In the genomic region with DNA sequence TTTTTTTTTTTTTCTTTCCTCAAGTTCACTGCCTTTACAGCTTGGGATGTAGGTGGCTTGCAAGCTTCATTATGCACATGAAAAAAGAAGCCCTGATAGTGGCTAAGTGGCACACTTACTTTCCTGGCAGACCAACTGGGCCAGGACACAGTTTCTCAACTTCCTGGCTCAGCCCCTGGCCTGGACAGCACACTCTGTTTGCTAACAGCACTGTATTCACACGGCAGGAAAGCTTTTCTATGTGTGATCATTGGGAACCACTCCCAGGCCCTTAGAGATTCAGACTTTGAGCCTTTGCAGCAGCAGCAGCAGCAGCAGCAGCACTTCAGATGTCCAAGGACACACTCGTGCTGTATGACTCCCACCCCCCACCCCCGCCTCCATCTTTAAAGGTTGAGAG, we compare ENCODE assay signal across 12 mouse cellular contexts. TPM values are rescaled to one million over a fixed set of nuclear protein-coding genes. Genes with fewer than 3 reads are reported as not detected.
A peak's percentile ranks its signal among the peaks of the same experiment; 100 is the strongest.
DNase-seq lines count a peak whose midpoint lies in the region; ATAC-seq and TF ChIP-seq lines count a peak whose summit lies in the region.
"Had no signal": no experiment of that assay in that cellular context is flagged by ENCODE, and none has a peak within 500 bp of the region (broad histone marks: within the 10 kb centered on the region; RNA-seq: fewer than 3 reads in every experiment).

No protein-coding gene starts in this region.

- no peak overlapping the region for H3K4me2 ChIP-seq in heart, postnatal 0 days (ENCODE audit: low read depth, low read length)
- no peak overlapping the region for H3K4me2 ChIP-seq in lung, postnatal 0 days (replicated peaks; ENCODE audit: low read depth, low read length)
- H3K4me2 ChIP-seq in forebrain, postnatal 0 days (ENCODE audit: low read depth), result no peak overlapping the region

- peak; percentile 77 for ATAC-seq in heart, postnatal 0 days (ENCODE audit: insufficient read depth, low read depth)
- peak; percentile 95 for ATAC-seq in lung, postnatal 0 days
- no peak for ATAC-seq in forebrain, postnatal 0 days

- no peak for TF ChIP-seq CTCF in gastrocnemius, adult 2 months (IDR thresholded peaks at IDR 0.05)
- no peak for TF ChIP-seq CTCF in heart, postnatal 0 days (IDR thresholded peaks at IDR 0.05; ENCODE audit: low read depth)
- TF ChIP-seq CTCF in lung, postnatal 0 days (IDR thresholded peaks at IDR 0.05), result no peak
- no peak for TF ChIP-seq CTCF in forebrain, postnatal 0 days (IDR thresholded peaks at IDR 0.05; ENCODE audit: low read depth)

- H3K27ac ChIP-seq in gastrocnemius, adult 2 months, result no peak overlapping the region
- H3K27ac ChIP-seq in ES-E14 (ENCODE audit: insufficient read depth, low read depth, low read length, poor library complexity, severe bottlenecking), result peak overlapping the region; percentile 80; the same call in 1 of the 2 replicates
- peak overlapping the region; percentile 32 for H3K27ac ChIP-seq in heart, postnatal 0 days (ENCODE audit: low read depth)
- H3K27ac ChIP-seq in lung, postnatal 0 days (ENCODE audit: low read length), result 0 out of 2 replicates have a peak overlapping the region, but pooled peaks have one; percentile 54
- H3K27ac ChIP-seq in forebrain, postnatal 0 days (ENCODE audit: low read depth, low read length), result no peak overlapping the region
- H3K27ac ChIP-seq: hindbrain, embryonic 10.5 days; liver, embryonic 14.5 days had no signal

- WGBS in heart, postnatal 0 days, result 33% methylated on average over 3 of the region's 3 CpGs
- WGBS in lung, postnatal 0 days, result 36% methylated on average over 3 of the region's 3 CpGs
- WGBS in forebrain, postnatal 0 days, result 43% methylated on average over 3 of the region's 3 CpGs

- in situ Hi-C loops in ES-E14 (cut with MboI; ENCODE audit: low sequenced_read_pairs in 2 of 2, unreplicated experiment in 2 of 2), result no loop called here

- no peak overlapping the region for H3K9ac ChIP-seq in ES-E14 (ENCODE audit: insufficient read depth, low read depth, low read length, poor library complexity, severe bottlenecking)
- no peak overlapping the region for H3K9ac ChIP-seq in heart, postnatal 0 days (replicated peaks; ENCODE audit: low read depth, low read length)
- no peak overlapping the region for H3K9ac ChIP-seq in lung, postnatal 0 days (replicated peaks; ENCODE audit: low read depth)
- no peak overlapping the region for H3K9ac ChIP-seq in forebrain, postnatal 0 days
- H3K9ac ChIP-seq: liver, embryonic 14.5 days had no signal

- no peak overlapping the region for H3K4me3 ChIP-seq in gastrocnemius, adult 2 months
- no peak overlapping the region for H3K4me3 ChIP-seq in ES-E14 (ENCODE audit: insufficient read depth in 1 of 2, low read depth in 1 of 2, low read length in 2 of 2, poor library complexity in 1 of 2, severe bottlenecking in 1 of 2)
- no peak overlapping the region for H3K4me3 ChIP-seq in heart, postnatal 0 days (ENCODE audit: low read depth, low read length)
- no peak overlapping the region for H3K4me3 ChIP-seq in lung, postnatal 0 days (ENCODE audit: low read depth, low read length)
- no peak overlapping the region for H3K4me3 ChIP-seq in forebrain, postnatal 0 days (ENCODE audit: low read depth, low read length)
- H3K4me3 ChIP-seq: hindbrain, embryonic 10.5 days had no signal

- DNase-seq in gastrocnemius, adult 2 months, result peak; percentile 44
- no peak for DNase-seq in gastrocnemius, postnatal 10 days
- DNase-seq in ES-E14 (ENCODE audit: low read depth, low spot score), result no peak
- peak; percentile 71 for DNase-seq in heart, postnatal 0 days (ENCODE audit: low spot score)
- DNase-seq in lung, postnatal 0 days (ENCODE audit: low spot score), result peak; percentile 92
- no peak for DNase-seq in thymus, postnatal 0 days (ENCODE audit: low spot score)
- no peak for DNase-seq in forebrain, postnatal 0 days
- DNase-seq in gastrocnemius, postnatal 14 days, result no peak

- TF ChIP-seq EP300 in heart, postnatal 0 days (IDR thresholded peaks at IDR 0.05; ENCODE audit: low read depth), result no peak
- no peak for TF ChIP-seq EP300 in lung, postnatal 0 days (IDR thresholded peaks at IDR 0.05)

- H3K4me1 ChIP-seq in ES-E14 (ENCODE audit: control insufficient read depth in 2 of 2, insufficient read depth in 2 of 2, low read length in 2 of 2, poor library complexity in 1 of 2), result peaks cover 3 to 15% of the 10 kb centered on the region in 2 experiments; a peak in 3 of 4 replicates
- H3K4me1 ChIP-seq in heart, postnatal 0 days (ENCODE audit: control insufficient read depth, insufficient read depth), result peaks cover 16% of the 10 kb centered on the region
- H3K4me1 ChIP-seq in lung, postnatal 0 days (ENCODE audit: insufficient read depth, low read depth, low read length), result peaks cover 10% of the 10 kb centered on the region; the same call in 1 of the 2 replicates
- H3K4me1 ChIP-seq in forebrain, postnatal 0 days (ENCODE audit: insufficient read depth), result no peaks in the 10 kb centered on the region

- no peaks in the 10 kb centered on the region; the same call in 1 of the 2 replicates for H3K36me3 ChIP-seq in ES-E14 (ENCODE audit: control insufficient read depth, insufficient read depth, low read length, poor library complexity, severe bottlenecking)
- no peaks in the 10 kb centered on the region for H3K36me3 ChIP-seq in heart, postnatal 0 days (replicated peaks; ENCODE audit: control insufficient read depth, insufficient read depth, low read length)
- H3K36me3 ChIP-seq in lung, postnatal 0 days (ENCODE audit: insufficient read depth, low read length), result no peaks in the 10 kb centered on the region
- H3K36me3 ChIP-seq in forebrain, postnatal 0 days (ENCODE audit: insufficient read depth), result no peaks in the 10 kb centered on the region
- H3K36me3 ChIP-seq: hindbrain, embryonic 10.5 days had no signal

- no peaks in the 10 kb centered on the region for H3K27me3 ChIP-seq in heart, postnatal 0 days (ENCODE audit: control insufficient read depth, insufficient read depth, low read length)
- no peaks in the 10 kb centered on the region for H3K27me3 ChIP-seq in lung, postnatal 0 days (replicated peaks; ENCODE audit: insufficient read depth, low read length)
- no peaks in the 10 kb centered on the region for H3K27me3 ChIP-seq in forebrain, postnatal 0 days (ENCODE audit: insufficient read depth, low read length)

- H3K9me3 ChIP-seq in ES-E14 (ENCODE audit: control insufficient read depth, insufficient read depth, low read depth, low read length), result no peaks in the 10 kb centered on the region
- H3K9me3 ChIP-seq in heart, postnatal 0 days (replicated peaks; ENCODE audit: control insufficient read depth, low read length), result no peaks in the 10 kb centered on the region
- no peaks in the 10 kb centered on the region for H3K9me3 ChIP-seq in lung, postnatal 0 days (ENCODE audit: low read length)
- no peaks in the 10 kb centered on the region for H3K9me3 ChIP-seq in forebrain, postnatal 0 days (ENCODE audit: low read length)
- H3K9me3 ChIP-seq: hindbrain, embryonic 10.5 days had no signal

- intact Hi-C loops in gastrocnemius, adult 2 months (cut with DNase I), result no loop called here
- intact Hi-C loops in gastrocnemius, postnatal 14 days (cut with DNase I; ENCODE audit: low total_unique reads), result no loop called here

TF ChIP-seq in ES-E14, 5 proteins besides CTCF, POLR2A, EP300 and RAD21:
- TF ChIP-seq MAFK (IDR thresholded peaks at IDR 0.05; ENCODE audit: insufficient read depth, low read depth, low read length) (no peak), ZC3H11A (IDR thresholded peaks at IDR 0.05; ENCODE audit: borderline replicate concordance, low read depth, low read length) (no peak), HCFC1 (IDR thresholded peaks at IDR 0.05; ENCODE audit: borderline replicate concordance, insufficient read depth, low read length) (no peak), ZNF384 (IDR thresholded peaks at IDR 0.05; ENCODE audit: low read depth, low read length) (no peak), CHD2 (IDR thresholded peaks at IDR 0.05; ENCODE audit: low read depth, low read length) (no peak)

RNA-seq across cellular contexts. Expression of a gene that starts 16.8 kb away (rescaled TPM):
- total RNA-seq in gastrocnemius, adult 2 months (2021), result 10 to 100 TPM in 1 of 2 experiments, 1 to 10 TPM in 1; 5.4 to 14.2 TPM
- 10 to 100 TPM; 14.8 to 15.2 TPM for total RNA-seq in gastrocnemius, postnatal 10 days (2021)
- total RNA-seq in ES-E14 (2012; rRNA removed), result 4.0 and 4.5 TPM in 2 replicates
- 4.2 and 9.0 TPM in 2 replicates for total RNA-seq in heart, postnatal 0 days (2014; rRNA removed; ENCODE audit: low replicate concordance)
- polyA plus RNA-seq in heart, postnatal 0 days (2015; fragmentation: Nextera tagmentation; extraction: Ambion mirVana), result 3.9 and 4.1 TPM in 2 replicates
- 6.4 and 6.9 TPM in 2 replicates for polyA plus RNA-seq in lung, postnatal 0 days (2015; fragmentation: Nextera tagmentation; extraction: Ambion mirVana)
- 3.4 and 3.8 TPM in 2 replicates for polyA plus RNA-seq in thymus, postnatal 0 days (2015; fragmentation: Nextera tagmentation; extraction: Ambion mirVana)
- total RNA-seq in forebrain, postnatal 0 days (2014; rRNA removed), result 1.4 and 2.2 TPM in 2 replicates
- polyA plus RNA-seq in forebrain, postnatal 0 days (2015; fragmentation: Nextera tagmentation; extraction: Ambion mirVana), result 0.52 and 1.5 TPM in 2 replicates
- total RNA-seq in gastrocnemius, postnatal 14 days (2021), result 10 to 100 TPM; 18.5 to 18.9 TPM

RNA-seq across cellular contexts. Expression of a gene that starts 54.2 kb away (rescaled TPM):
- total RNA-seq in gastrocnemius, adult 2 months (2021), result not detected
- not detected for total RNA-seq in gastrocnemius, postnatal 10 days (2021)
- 0.69 and 0.80 TPM in 2 replicates for total RNA-seq in ES-E14 (2012; rRNA removed)
- not detected in 2 replicates for total RNA-seq in heart, postnatal 0 days (2014; rRNA removed; ENCODE audit: low replicate concordance)
- not detected in 2 replicates for polyA plus RNA-seq in heart, postnatal 0 days (2015; fragmentation: Nextera tagmentation; extraction: Ambion mirVana)
- polyA plus RNA-seq in lung, postnatal 0 days (2015; fragmentation: Nextera tagmentation; extraction: Ambion mirVana), result 0.15 TPM in 1 of 2 replicates, not detected in the other
- not detected in 2 replicates for polyA plus RNA-seq in thymus, postnatal 0 days (2015; fragmentation: Nextera tagmentation; extraction: Ambion mirVana)
- total RNA-seq in forebrain, postnatal 0 days (2014; rRNA removed), result 0.24 and 0.69 TPM in 2 replicates
- 0.44 and 0.52 TPM in 2 replicates for polyA plus RNA-seq in forebrain, postnatal 0 days (2015; fragmentation: Nextera tagmentation; extraction: Ambion mirVana)
- total RNA-seq in gastrocnemius, postnatal 14 days (2021), result not detected
- polyA plus RNA-seq: large intestine, adult 2 months; liver, embryonic 14.5 days; spleen, adult 2 months had no signal

Comparison
In these comparisons a context has a peak if more than half of its experiments do, and no peak if none do; other contexts are left out.
1. DNase-seq: peak in gastrocnemius, adult 2 months (single experiment), heart, postnatal 0 days (single experiment) and lung, postnatal 0 days (single experiment); none in gastrocnemius, postnatal 10 days (single experiment), ES-E14 (single experiment), thymus, postnatal 0 days (single experiment), forebrain, postnatal 0 days (single experiment) and gastrocnemius, postnatal 14 days (single experiment).
2. H3K27ac ChIP-seq: peak in ES-E14 (single experiment), heart, postnatal 0 days (single experiment) and lung, postnatal 0 days (single experiment); none in gastrocnemius, adult 2 months (single experiment) and forebrain, postnatal 0 days (single experiment).